Mouse (Mus musculus): Measurements from ENCODE around the gene Pcdh9. TPM values are rescaled to one million over a fixed set of nuclear protein-coding genes. Genes with fewer than 3 reads are reported as not detected.

Gene Pcdh9
- total RNA-seq, 2 experiments from 2014 or later: 2.6 to 3.6 TPM

DNA sequence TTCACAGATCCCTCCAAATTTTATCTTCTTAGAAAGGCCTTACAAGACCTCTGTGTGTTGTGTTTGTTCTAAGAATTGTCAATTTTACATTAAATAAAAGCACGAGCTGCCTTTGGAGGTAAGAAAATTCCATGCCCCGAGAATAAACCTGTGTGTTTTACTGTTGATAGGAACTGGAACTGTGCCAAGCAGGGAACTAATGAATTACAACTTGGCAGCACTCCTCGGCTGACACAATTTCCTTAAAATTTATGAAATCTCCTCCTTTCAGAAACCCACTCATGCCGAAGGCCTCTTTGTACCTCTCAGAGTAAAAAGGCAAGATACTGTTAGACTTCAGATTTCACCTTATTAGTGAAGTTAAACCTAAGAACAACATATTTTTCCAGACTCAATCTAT is 72.9 kb downstream of the Pcdh9 start:
- DNase-seq: peak in 1 of 2 experiments; percentile 6
- intact Hi-C loops (cut with DNase I): no loop called here

DNA sequence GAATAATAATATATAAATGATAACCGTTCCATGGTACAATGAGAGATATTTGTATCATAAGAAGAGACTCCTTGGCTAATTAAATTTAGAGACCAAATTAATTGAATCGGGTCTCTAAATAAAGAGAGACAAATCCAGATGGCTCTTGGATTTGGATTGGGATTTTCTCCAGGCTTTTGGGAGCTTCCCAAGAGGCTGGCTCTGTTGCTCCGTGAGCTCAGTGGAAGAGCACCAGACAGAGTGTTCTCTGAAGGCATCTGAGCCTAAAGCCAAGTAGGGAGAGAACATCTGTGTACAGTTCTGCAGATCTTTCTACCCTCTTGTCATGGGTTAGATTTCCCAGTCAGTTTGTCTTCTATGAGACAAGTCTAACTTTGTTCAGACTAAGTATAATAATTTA is 95.9 kb downstream of the Pcdh9 start:
- DNase-seq: no peak
- intact Hi-C loops (cut with DNase I): no loop called here

DNA sequence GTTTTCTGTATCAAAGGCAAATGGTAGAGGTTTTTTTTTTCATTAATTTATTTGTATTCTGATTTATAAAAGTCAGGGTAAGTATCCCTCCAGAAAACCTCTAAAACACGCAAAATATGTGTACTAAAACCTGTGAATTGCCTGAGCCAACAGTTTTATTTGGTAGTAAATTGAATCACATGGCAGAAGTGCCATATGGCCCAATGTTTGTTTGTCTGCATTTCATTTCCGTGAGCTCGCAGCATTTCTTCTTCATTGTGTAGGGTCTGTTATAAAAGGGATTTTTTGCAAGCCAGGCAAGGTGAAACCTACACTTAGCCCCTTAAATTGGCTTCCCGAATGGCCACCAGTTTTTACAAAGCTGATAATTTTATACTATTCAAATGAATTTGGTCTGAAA is 104.2 kb downstream of the Pcdh9 start:
- intact Hi-C loops (cut with DNase I): no loop called here
- DNase-seq: no peak

DNA sequence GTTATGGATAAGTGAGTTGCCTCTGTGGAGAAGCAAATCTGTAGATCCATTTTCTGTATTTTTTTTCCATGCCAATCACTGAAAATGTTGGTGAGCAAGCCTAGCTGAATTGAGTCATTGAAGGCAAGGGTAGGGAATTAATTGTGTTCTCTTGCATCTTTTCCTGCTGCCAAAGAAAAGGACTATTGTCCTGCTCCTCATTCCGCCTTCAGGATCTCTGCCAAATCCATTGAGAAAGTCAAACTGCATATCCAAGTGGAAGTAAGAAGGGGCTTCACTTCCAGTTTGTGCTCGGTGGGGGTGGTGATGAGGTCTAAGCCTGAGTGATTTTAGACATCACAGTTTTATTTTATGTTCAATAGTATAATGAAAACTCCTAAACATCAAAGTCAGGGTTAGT is 105.4 kb downstream of the Pcdh9 start:
- DNase-seq: no peak
- intact Hi-C loops (cut with DNase I): no loop called here

DNA sequence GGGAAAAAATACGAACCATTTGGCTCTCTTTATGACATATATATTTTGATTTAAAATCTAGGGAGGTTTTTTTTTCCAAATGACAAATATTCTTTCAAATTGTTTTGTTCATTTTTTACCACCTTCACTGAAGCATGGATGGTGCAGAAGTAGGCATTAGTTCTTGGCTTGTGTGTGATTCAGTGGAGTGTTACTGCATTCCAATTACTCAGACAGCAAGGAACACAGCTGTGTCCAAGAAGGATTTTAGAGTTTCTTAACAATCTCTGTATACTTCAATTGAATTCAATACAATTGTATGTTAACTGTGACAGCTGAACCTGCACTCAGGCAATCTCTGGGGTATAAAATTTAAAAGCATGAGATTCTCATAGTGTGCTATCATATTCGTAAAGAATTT is 127.6 kb downstream of the Pcdh9 start:
- DNase-seq: no peak
- intact Hi-C loops (cut with DNase I): no loop called here

DNA sequence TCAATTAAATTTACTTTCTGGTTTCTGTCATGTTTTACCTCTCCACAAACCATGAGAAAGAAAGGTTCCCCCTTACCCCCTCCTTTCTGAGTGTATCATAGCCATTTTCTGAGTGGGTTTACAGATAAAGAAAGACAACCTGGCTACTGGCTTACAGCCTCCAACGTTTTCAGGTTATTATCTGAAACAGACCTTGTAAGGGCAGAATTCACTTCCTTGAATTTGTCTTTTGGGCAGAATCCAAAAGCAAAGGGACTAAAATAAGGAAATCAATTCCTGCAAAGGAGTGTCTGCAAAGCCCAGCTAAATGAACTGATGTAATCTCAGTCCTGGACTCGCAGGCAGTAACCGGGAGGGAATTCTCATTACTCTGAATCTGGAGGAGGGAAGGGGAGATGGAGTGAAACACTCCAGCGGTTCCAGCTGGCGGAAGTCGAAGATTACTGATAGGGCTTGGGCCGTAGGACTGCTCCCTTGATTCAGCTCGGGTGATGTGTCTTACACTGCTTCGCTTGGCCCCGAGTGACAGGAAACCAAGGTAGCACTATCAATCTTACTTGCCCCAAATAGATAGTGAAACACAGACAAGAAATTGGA is 156.3 kb downstream of the Pcdh9 start:
- peak; percentile 49 to 54 for DNase-seq
- intact Hi-C loops (cut with DNase I): no loop called here

DNA sequence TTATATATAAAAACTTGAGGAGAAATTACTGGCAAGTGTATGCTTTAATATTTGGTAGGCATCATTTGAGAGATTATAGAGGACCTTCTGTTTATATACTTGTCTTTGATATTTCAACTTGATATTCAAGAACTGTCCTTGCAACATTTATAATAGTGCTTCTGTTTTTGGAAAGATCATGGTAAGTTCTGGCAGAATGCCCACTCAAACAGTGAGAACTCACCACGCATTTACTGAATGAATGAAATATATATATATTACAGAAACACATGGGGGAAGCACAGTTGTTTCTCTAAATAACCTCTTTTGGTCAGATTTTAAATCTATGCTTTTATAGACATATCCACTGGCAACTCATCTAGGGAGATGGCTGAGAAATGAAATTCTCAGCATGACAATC is 164.7 kb downstream of the Pcdh9 start:
- intact Hi-C loops (cut with DNase I): no loop called here
- no peak for DNase-seq

DNA sequence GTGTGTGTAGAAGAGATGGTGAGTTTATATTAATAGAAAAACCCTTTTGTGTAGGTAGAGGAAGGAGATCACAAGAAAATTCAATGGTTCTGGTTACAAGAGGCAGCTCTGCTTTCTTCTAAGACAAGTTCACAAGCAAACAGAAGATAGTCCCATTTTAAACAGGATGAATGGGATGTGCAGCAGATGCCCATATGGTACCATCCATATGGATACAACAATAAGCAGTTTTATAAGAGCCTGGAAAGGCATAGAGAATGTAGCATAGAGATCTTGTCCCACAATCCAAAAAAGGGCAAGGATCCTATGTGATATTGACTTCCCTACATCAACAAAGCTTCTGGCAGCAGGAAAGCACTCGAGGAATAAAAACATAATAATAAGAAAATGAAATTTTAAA is 171.3 kb downstream of the Pcdh9 start:
- intact Hi-C loops (cut with DNase I): no loop called here
- no peak for DNase-seq

DNA sequence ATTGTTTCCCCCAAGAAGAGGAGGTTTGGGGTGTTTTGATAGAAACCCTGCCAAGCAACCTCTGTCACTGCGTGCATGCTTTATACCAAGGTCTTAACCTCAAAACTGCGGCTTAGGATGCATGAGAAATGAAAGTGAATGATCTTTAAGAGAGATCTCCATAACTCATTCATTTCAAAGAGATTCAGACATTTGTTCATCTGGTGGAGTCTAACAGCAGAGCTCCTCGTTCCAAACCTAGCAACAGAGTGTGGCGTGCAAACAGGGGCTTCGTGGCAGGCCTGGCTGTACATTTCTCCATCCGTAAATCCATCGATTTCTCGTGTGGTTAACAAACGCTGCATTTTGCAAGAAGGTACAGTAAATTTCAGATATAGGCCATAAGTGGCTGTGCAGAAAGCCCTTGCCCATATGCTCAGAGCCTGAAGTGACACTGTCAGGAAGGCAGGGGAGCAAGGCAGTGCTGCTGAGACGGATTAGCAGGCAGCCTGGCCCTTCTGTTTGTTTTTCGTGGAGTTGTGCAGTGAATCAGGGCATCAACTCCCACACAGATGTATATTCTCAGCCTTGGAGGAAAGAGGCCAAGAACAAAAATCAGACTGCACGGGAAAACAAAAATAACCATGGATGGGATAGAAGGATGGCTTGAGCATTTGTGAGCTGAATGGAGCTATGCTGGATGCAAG is 177.1 kb downstream of the Pcdh9 start:
- intact Hi-C loops (cut with DNase I): no loop called here
- DNase-seq: no peak

DNA sequence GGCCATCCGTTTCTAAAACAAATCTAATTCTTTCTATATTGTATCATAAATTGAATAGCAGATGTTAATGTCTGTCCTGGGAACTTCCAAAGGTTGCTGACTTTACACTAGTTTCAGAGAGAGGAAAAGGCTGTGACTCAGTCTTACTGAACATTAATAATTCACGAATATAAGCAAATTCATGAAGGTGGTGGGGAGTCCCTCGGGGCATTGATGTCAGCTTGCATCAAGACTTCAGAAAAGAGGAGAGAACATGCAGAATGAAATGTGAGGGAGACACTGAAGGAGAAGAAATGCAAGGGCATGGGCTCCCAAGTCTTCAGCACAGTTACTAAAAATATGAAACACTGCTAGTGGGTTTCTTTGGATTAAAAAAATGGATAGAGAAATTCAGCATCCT is 181.8 kb downstream of the Pcdh9 start:
- no peak for DNase-seq
- intact Hi-C loops (cut with DNase I): no loop called here

DNA sequence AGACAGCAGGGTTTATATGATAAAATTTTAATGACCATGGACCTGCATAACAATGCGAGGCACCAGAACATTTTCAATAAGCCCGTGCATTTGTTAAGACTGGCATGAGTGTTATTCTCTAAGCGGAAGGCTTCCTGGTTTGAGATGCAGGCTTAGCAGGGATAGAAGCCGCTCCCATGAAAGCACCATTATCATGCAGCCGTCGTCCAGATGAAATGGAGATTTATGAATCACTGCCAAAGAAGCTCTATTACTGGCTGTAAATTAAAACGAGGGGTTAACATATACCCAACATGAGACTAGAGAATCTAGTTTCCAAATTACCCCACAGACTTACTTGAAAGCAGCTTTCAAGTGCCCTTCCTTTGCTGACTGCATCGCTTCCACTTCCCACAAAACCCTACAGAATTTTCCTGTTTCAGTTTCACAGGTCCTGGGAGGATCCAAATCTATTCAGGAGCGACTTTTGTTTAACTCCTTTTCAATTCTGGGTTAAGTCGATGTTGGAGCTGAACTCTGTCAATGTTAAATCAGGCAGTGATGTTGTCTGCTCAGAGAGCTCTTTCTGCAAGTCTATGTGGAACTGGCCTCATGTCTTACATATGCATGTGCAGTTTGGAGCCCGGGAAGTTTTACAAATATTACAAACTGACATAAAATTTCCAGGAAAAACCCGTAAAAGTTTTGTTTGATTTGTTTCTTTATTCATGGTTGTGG is 188.9 kb downstream of the Pcdh9 start:
- intact Hi-C loops (cut with DNase I): no loop called here
- DNase-seq: no peak

DNA sequence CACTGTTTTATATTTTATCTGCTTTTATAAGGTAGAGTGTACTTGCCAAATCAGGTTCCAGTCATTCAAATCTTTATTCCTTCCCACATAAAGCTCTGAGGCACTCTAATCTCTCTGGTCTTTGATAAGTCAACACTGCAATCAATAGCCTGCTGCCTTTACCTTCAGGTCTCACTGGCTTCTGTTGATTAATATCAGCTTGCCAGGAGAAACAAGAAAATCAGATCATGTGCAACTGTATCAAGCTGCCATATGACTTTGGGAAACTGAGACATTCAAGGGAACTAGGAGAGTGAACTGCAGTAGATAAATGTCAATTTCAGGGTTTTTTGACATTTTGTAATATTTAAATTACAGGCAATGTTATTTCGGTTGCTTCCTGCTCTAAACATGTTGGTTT is 189.6 kb downstream of the Pcdh9 start:
- no peak for DNase-seq
- intact Hi-C loops (cut with DNase I): no loop called here

DNA sequence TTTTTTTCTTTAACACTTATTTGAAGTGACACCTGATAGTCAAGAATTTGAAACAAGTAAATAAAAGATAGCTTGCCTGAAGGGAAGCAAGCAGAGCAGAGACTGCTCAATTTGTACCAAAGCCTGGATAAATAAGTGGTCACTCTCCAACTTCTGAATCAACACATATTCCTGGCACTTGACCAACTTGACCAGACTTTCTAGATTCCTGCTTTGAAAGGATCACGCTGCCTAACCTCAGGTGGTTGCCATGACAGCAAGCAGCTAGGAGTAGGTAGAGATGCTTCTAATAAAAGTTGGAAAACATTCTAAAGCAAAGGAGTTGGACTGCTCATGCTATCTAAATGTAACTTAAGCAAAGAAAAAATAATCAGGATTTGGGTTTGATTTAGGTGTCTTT is 205.8 kb downstream of the Pcdh9 start:
- intact Hi-C loops (cut with DNase I): no loop called here
- DNase-seq: no peak

DNA sequence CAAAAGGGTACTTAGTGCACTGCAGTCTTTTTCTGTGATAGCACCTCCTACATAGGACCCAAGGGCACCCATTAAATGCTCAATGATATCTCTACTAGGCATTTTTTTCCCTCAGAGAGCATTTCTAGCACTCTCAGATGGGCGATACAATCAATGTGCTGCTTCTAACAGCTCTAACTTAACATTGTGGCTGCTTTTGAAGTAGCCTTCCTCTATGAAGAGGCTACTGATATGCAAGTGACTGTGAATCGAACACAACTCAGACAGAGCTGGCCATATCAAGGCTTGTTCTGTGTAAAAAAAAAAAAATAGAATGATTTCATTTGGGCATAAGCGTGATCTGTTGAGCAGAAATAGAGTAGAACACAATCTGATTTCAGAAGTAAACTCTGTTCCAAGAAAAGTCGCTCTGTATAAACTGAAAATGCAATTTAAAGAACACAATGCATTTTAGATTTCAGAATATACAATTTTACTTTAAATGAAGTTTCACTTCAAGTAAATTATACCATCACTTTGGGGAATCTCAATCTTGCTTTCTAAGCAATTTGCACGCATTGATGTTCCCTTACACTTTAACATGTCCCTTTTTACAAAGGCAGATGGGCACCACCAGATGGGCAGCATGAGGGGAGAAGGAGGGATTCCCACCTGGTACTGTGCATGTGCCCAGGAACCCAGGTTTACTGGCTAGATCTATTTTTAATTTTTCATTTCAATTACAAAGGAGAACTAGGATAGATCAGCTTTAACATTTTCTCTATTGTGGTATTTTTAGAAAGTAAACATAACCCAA is 215.0 kb downstream of the Pcdh9 start:
- intact Hi-C loops (cut with DNase I): no loop called here
- no peak for DNase-seq

DNA sequence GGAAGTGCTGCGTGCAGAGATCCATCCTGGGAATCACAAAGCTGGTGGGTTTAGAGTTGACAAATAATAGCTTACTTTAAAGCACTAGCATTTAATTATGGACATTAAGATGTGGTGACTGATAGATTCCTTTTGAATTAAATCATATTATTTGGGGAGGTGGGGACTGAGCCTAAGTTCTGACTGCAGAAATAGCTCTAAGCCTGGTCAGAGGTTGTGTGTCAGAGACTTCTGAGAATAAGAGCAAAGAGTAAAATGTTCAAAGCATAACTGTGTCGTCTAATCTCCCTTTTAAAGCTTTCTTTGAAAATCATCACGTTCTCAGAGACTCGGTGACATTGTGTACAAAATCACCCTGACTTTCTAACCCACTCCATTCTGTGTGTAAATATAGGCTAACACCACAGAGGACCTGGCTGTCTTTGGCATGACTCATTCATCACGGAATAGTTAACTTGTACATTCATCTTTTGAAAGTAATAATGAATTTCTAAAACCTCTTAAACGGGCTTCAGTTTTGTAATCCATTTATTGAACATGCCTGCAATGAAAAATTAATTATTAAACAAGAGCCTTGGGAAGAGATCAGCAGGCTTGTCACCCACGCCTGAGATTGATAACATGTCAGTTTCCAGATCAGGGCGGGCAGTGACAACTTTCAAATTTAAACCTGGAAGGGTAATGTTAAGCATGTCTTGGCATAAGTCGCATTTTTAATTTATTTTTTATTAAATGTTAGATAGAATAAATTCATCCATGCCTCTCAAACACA is 236.3 kb downstream of the Pcdh9 start:
- intact Hi-C loops (cut with DNase I): no loop called here
- DNase-seq: no peak

DNA sequence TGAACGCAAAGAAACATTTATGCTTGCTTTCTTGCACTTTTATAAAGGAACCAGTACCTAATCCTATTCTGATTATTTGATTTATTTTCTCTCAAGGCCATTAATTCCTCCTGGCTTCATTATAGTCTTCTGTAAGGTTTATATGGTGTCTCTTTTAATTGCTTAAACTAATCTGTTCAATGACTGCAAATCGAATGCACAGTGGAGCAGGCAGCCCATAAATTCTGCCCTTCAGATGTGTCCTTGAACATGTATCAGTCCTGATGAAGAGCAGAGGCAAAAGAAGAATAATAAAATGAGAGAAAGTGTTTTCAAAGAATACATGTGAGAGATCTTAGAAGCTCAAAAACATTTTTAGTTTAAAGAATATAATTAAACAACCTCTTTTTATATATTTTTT is 263.2 kb downstream of the Pcdh9 start:
- DNase-seq: no peak
- intact Hi-C loops (cut with DNase I): no loop called here

DNA sequence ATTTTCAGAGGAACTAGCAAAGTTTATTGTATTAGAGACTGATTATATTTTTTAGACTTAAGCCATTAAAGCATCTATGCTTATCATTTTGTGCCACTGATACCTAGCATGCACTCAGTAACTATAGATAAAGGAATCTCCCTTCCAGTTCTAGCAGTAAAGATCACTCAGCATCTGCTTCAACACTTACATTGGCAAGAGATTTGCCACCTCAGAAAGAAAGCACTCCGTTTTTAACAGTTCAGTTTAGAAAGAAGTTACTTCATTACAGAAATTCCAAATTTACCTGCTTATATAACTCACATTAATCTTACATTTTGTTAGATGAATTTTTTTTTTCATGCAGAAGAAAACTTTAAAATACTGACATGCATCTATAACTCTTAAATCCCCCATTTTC is 266.3 kb downstream of the Pcdh9 start:
- intact Hi-C loops (cut with DNase I): no loop called here
- DNase-seq: no peak

DNA sequence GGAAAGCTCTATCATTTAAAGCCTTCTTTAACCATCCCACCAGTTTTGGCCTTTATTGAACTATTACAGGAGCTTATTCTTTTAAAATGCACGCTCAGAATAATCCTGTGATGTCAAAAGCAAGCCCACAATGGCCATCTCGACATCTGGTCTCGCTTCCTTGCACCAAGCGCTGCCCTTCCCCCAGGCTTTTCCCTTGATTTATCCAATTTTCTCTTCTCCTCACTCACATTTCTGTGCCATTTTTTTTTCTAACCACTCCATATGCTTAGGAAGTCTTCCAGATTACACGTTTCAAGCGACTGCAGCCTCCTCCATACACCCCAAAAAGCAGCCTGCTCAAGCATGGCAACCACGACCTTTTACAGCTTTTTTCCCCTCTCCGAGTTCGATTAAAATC is 269.3 kb downstream of the Pcdh9 start:
- intact Hi-C loops (cut with DNase I): no loop called here
- no peak for DNase-seq

DNA sequence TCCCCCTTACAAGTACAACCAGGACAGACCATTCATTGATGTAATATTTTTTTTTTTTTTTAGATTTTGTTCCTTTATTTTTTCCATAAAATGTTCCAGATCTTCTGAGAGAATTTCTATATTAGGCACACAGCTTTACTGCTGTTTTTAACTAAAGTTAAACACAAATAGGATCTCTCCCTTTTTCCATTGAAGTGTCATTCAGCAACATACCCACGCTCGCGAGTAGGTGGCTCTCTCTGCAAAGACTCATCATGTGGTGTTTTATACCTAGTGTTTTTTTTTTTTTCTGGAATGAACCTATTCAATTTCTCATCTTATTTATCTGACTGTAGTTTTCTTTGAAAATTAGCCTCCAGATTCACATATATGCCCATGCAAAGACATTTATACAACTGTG is 282.9 kb downstream of the Pcdh9 start:
- intact Hi-C loops (cut with DNase I): no loop called here
- no peak for DNase-seq

DNA sequence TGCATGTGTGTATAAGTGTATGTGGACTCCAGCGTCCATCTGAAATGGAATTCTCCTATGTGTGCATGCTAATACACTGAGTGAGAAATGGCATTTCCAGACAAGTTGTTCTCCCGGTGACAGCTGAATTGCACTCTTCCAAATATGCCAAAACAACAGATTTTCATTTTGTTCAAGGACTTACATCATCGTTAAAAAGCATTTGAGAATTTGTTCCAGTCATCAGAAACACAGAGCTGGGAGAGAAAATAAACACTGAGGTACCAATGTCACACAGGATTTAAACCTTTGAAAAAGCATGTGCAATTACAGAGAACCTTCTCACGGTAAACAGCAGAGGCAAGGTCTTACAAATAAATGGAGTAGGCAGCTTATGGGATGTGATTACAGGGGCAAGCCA is 290.5 kb downstream of the Pcdh9 start:
- intact Hi-C loops (cut with DNase I): no loop called here
- no peak for DNase-seq
